Mouse (Mus musculus) kidney, postnatal 0 days (tissue): ENCODE measurements at regions not wholly inside any gene's neighbourhood (a gene's known extent, or its start where the extent isn't known, plus 50 kb on each side); places are given as distances from the start of the nearest gene placed in this dataset.

Experiments
- ATAC-seq: fragments of 200-750 bp; cut with Nextera tagmentation; replicated peaks from 2 replicates; pipeline ENCODE4 v1.8.0; 2017; ENCODE audit warnings: low read depth, moderate number of reproducible peaks, moderate TSS enrichment, moderate library complexity; ENCODE audit not compliant: low FRiP score
- DNase-seq: peaks from one replicate; pipeline ENCODE4 v3.0.0-alpha.2; 2016; ENCODE audit warnings: low spot score
- H3K27ac ChIP-seq: fragments of 300-500 bp; sonication (generic); 2 replicates; pipeline ENCODE4 v1.5.1; 2014; ENCODE audit warnings: mild to moderate bottlenecking
- H3K27me3 ChIP-seq: fragments of 300-500 bp; sonication (generic); 2 replicates; pipeline ENCODE4 v1.6.1; 2014; ENCODE audit warnings: low read length, mixed read lengths; ENCODE audit not compliant: insufficient read depth
- H3K36me3 ChIP-seq: fragments of 300-500 bp; sonication (generic); 2 replicates; pipeline ENCODE4 v1.6.1; 2014; ENCODE audit warnings: low read length, mixed read lengths; ENCODE audit not compliant: insufficient read depth
- H3K4me1 ChIP-seq: fragments of 300-500 bp; sonication (generic); replicated peaks from 2 replicates; pipeline ENCODE4 v1.6.1; 2014; ENCODE audit warnings: antibody characterized with exemption, low read length, mixed read lengths; ENCODE audit not compliant: insufficient read depth
- H3K4me2 ChIP-seq: fragments of 300-500 bp; sonication (generic); 2 replicates; pipeline ENCODE4 v1.6.1; 2014; ENCODE audit warnings: mild to moderate bottlenecking, low read length, moderate library complexity, mixed read lengths
- H3K4me3 ChIP-seq: fragments of 300-500 bp; sonication (generic); replicated peaks from 2 replicates; pipeline ENCODE4 v1.5.1; 2014; ENCODE audit warnings: low read depth, low read length
- H3K9ac ChIP-seq: fragments of 300-500 bp; sonication (generic); 2 replicates; pipeline ENCODE4 v1.6.1; 2014; ENCODE audit warnings: low read depth, low read length
- H3K9me3 ChIP-seq: fragments of 300-500 bp; sonication (generic); replicated peaks from 2 replicates; pipeline ENCODE4 v1.6.1; 2016; ENCODE audit warnings: low read length, inconsistent platforms, mixed read lengths
- CTCF ChIP-seq: IDR thresholded peaks from 2 replicates; pipeline ENCODE4 v1.5.1; 2016; ENCODE audit warnings: antibody characterized with exemption, low read depth, mild to moderate bottlenecking, moderate library complexity
- WGBS: fragments of 180-500 bp; shearing (Covaris S2); extraction: QIAGEN DNeasy Blood & Tissue Kit; methylation state at CpG from one replicate; pipeline ENCODE4 v1.1.7; 2014; 5-methylcytosine and 5-hydroxymethylcytosine counted together

- H3K36me3 ChIP-seq, result no peaks in the 10 kb centered on the region
- no peaks in the 10 kb centered on the region for H3K9me3 ChIP-seq
- no peak overlapping the region for H3K9ac ChIP-seq
- no peak overlapping the region for H3K27ac ChIP-seq
- no peaks in the 10 kb centered on the region for H3K4me1 ChIP-seq
- no peak overlapping the region for H3K4me2 ChIP-seq
- WGBS, result 50% methylated on average over 3 of the region's 3 CpGs
- ATAC-seq (no peak), DNase-seq (no peak)
- TF ChIP-seq CTCF, result no peak
- H3K4me3 ChIP-seq, result no peak overlapping the region
- no peaks in the 10 kb centered on the region for H3K27me3 ChIP-seq
Observed at GRCm38 (mm10) chr1:144309901-144310300, 60.9 kb upstream of the Rgs1 start.

GRCm38 (mm10) chr1:144308313-144308712 is 59.3 kb upstream of the Rgs1 start:
- DNase-seq (no peak), ATAC-seq (no peak)
- H3K4me2 ChIP-seq, result no peak overlapping the region
- WGBS, result 74% methylated on average over 5 of the region's 5 CpGs
- no peak overlapping the region for H3K4me3 ChIP-seq
- no peaks in the 10 kb centered on the region for H3K27me3 ChIP-seq
- no peak overlapping the region for H3K9ac ChIP-seq
- TF ChIP-seq CTCF, result no peak
- H3K27ac ChIP-seq, result no peak overlapping the region
- H3K4me1 ChIP-seq, result no peaks in the 10 kb centered on the region
- no peaks in the 10 kb centered on the region for H3K9me3 ChIP-seq
- no peaks in the 10 kb centered on the region for H3K36me3 ChIP-seq

- H3K9ac ChIP-seq, result no peak overlapping the region
- no peak overlapping the region for H3K4me2 ChIP-seq
- no peaks in the 10 kb centered on the region for H3K9me3 ChIP-seq
- no peak overlapping the region for H3K27ac ChIP-seq
- no peaks in the 10 kb centered on the region for H3K4me1 ChIP-seq
- H3K36me3 ChIP-seq, result no peaks in the 10 kb centered on the region
- no peak for TF ChIP-seq CTCF
- no peak for ATAC-seq
- no peak for DNase-seq
- WGBS, result 89% methylated on average over 2 of the region's 2 CpGs
- H3K27me3 ChIP-seq, result no peaks in the 10 kb centered on the region
- no peak overlapping the region for H3K4me3 ChIP-seq
Observed at GRCm38 (mm10) chr1:144307854-144308285, 58.8 kb upstream of the Rgs1 start.

- Histone ChIP-seq H3K27ac (no peak overlapping the region), H3K9me3 (no peaks in the 10 kb centered on the region), H3K9ac (no peak overlapping the region), H3K27me3 (no peaks in the 10 kb centered on the region), H3K36me3 (no peaks in the 10 kb centered on the region), H3K4me3 (no peak overlapping the region), H3K4me1 (no peaks in the 10 kb centered on the region), H3K4me2 (no peak overlapping the region)
- no peak for TF ChIP-seq CTCF
- ATAC-seq (no peak), DNase-seq (no peak)
- 81% methylated on average over 7 of the region's 7 CpGs for WGBS
Observed at GRCm38 (mm10) chr1:144307017-144307853, 58.2 kb upstream of the Rgs1 start.

GRCm38 (mm10) chr1:144306284-144306683 is 57.2 kb upstream of the Rgs1 start:
- no peak for ATAC-seq
- Histone ChIP-seq H3K4me1 (no peaks in the 10 kb centered on the region), H3K27me3 (no peaks in the 10 kb centered on the region), H3K9ac (no peak overlapping the region), H3K27ac (no peak overlapping the region), H3K4me2 (no peak overlapping the region), H3K4me3 (no peak overlapping the region), H3K9me3 (no peaks in the 10 kb centered on the region), H3K36me3 (no peaks in the 10 kb centered on the region)
- DNase-seq, result peak; percentile 44
- 50% methylated on average over 2 of the region's 2 CpGs for WGBS
- TF ChIP-seq CTCF, result no peak

- no peaks in the 10 kb centered on the region for H3K36me3 ChIP-seq
- H3K4me1 ChIP-seq, result no peaks in the 10 kb centered on the region
- no peak for ATAC-seq
- no peak overlapping the region for H3K4me3 ChIP-seq
- TF ChIP-seq CTCF, result no peak
- no peak overlapping the region for H3K27ac ChIP-seq
- no peak overlapping the region for H3K9ac ChIP-seq
- H3K9me3 ChIP-seq, result no peaks in the 10 kb centered on the region
- DNase-seq, result no peak
- 89% methylated on average over 2 of the region's 2 CpGs for WGBS
- no peak overlapping the region for H3K4me2 ChIP-seq
- H3K27me3 ChIP-seq, result no peaks in the 10 kb centered on the region
Observed at GRCm38 (mm10) chr1:144300670-144301069, 51.6 kb upstream of the Rgs1 start.
